Mouse (Mus musculus) lung, postnatal 25 days (tissue): ENCODE data around the gene Col5a3.
A peak's percentile ranks its signal among the peaks of the same experiment; 100 is the strongest.

Experiments used
- DNase-seq: peaks from one replicate; pipeline ENCODE4 v3.0.0; 2022; ENCODE audit warnings: low spot score

Gene Col5a3

GRCm38 (mm10) chr9:20747682-20748081 is 67.2 kb downstream of the Col5a3 start:
- DNase-seq, result no peak

- DNase-seq, result no peak
Measured at GRCm38 (mm10) chr9:20746017-20746660, 68.7 kb downstream of the Col5a3 start, which contains the start of gene Olfm2. Gene Olfm2 (minus strand): TSS chr9:20746349.

- no peak for DNase-seq
Measured at GRCm38 (mm10) chr9:20745129-20745966, 69.5 kb downstream of the Col5a3 start.

GRCm38 (mm10) chr9:20743946-20744738 is 70.7 kb downstream of the Col5a3 start:
- no peak for DNase-seq

GRCm38 (mm10) chr9:20740407-20740806 is 74.5 kb downstream of the Col5a3 start:
- DNase-seq, result peak; percentile 84

- DNase-seq, result no peak
Measured at GRCm38 (mm10) chr9:20738251-20738999, 76.4 kb downstream of the Col5a3 start.

- DNase-seq, result no peak
Measured at GRCm38 (mm10) chr9:20737227-20737626, 77.6 kb downstream of the Col5a3 start.

GRCm38 (mm10) chr9:20734692-20735091 is 80.2 kb downstream of the Col5a3 start:
- DNase-seq, result no peak

- DNase-seq, result no peak
Measured at GRCm38 (mm10) chr9:20731797-20732196, 83.1 kb downstream of the Col5a3 start.

- DNase-seq, result no peak
Measured at GRCm38 (mm10) chr9:20729451-20729850, 85.4 kb downstream of the Col5a3 start.

- peak; percentile 16 for DNase-seq
Measured at GRCm38 (mm10) chr9:20727601-20728113, 87.2 kb downstream of the Col5a3 start.

- no peak for DNase-seq
Measured at GRCm38 (mm10) chr9:20726859-20727600, 87.8 kb downstream of the Col5a3 start.

- no peak for DNase-seq
Measured at GRCm38 (mm10) chr9:20726134-20726858, 88.6 kb downstream of the Col5a3 start.

- DNase-seq, result no peak
Measured at GRCm38 (mm10) chr9:20721582-20721981, 93.3 kb downstream of the Col5a3 start.
